Mouse (Mus musculus) thymus, postnatal 14 days (tissue): ENCODE results near the gene Gpr19.
A peak's percentile ranks its signal among the peaks of the same experiment; 100 is the strongest.

ENCODE experiments used
- DNase-seq: peaks from one replicate; pipeline ENCODE4 v3.0.0; 2021

Gpr19 gene

DNA sequence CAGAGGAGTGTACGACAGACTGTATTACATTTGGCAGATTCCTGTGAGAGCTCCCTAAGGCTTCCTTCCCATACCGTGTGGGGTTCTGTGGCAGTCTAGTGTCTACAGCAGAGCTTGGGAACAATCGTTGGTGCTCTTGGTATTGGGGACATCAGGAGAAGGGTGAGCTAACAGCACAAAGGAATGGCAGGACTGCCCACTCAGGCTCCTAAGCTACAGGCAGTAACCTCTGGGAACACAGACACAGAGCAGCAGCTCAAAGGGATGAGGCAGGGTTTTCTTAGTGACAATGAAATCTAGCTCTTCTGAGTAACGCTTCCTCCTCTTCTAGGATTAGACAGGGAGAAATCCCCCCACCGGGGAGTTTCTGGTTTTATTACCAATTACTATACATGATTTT, 11.4 kb downstream of the Gpr19 start:
- no peak for DNase-seq

DNA sequence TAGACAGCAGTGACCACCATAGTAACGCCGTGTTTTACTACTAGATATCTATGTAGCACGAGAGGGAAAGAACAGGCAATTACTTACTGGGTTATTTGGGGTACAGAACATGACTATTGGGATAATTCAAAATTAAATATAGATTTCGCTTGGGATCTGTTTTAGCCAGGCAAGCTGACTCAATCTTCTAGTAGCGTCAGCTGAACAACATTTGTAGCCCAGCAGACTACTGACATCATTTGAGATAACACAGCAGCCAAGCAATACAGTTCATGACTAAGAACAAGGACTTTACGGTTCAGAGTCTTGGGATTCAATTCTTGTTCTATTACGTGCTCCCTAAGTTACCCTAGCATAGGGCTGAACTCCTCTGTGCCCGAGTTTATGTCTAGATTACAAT, 11.9 kb downstream of the Gpr19 start:
- no peak for DNase-seq

DNA sequence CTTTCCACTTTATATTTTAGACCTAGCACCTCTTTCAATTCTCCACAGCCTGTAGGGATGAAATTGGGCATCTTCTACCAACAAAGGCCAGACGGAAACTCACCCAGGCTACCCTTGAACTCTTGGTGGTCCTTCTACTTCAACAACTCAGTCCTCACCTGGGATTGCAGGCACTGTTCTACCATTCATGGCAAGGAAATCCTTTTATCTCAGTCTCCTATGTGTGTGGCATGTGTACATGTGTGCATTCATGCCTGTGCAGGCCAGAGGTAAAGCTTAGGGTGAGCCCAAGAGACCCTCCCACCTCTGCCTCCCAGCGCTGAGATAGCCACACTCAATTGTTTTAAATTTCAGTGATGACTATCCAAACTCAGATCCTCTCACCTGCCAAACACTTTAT, 12.9 kb downstream of the Gpr19 start:
- no peak for DNase-seq

DNA sequence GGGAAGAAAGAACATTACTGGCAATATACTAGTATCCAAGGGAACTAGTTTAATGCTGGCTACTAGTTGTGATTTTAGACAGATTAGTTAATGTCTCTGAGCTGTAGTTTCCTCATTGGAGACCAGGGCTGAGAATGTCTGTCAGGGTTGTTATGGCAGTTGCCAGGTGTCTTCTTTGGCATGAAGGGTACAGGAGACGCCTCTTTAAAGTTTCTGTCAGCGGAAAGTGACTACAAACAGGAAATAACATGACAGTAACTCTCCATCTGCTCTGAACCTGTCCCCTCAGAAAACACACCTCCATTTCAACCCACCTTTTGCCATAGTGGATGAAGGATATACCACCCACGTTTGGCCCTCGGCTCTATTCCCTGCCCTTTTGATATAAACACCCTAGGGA, 14.7 kb downstream of the Gpr19 start:
- DNase-seq = peak; percentile 30

DNA sequence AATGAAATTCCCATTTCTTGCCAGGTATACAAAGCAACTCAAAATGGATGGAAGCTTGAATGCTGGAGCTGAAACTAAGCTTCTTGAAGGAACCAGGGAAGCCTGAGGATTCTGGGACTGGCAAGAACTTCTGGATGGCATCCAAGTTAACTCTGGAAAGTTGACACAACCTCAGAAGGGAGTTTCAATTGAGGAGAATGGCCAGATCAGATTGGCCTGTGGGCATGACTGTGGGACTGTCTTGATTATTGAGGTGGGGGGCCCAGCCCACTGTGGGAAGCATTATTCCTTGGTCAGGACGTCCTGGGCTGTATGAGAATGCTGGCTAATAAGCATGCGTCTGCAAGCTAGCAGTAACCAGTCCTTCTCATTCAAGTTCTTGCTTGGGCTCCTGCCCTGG, 18.3 kb downstream of the Gpr19 start:
- no peak for DNase-seq

GRCm38 (mm10) chr6:134879556-134879955, 18.8 kb downstream of the Gpr19 start:
- no peak for DNase-seq

GRCm38 (mm10) chr6:134877892-134878291, 20.5 kb downstream of the Gpr19 start:
- no peak for DNase-seq

- no peak for DNase-seq
Observed at GRCm38 (mm10) chr6:134877276-134877675, 21.1 kb downstream of the Gpr19 start.

DNA sequence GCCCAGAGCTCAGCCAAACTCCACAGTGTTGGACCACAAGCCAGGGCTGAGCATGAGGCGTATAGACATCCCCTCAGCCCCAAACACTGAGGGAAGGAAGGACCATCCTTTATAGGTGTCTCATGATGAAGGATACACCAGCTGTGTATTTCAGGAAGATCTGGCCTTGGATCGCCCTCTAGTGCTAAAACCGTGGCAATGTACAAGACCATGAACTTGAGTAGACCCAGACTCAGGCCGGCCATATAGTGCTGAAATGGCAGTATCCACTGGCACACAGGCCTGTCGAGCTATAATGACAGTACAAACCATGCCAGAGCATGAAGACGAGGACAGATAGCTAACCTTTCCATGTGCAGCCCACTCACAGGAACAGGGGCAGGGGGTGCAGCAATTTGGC, 21.6 kb downstream of the Gpr19 start:
- DNase-seq = peak; percentile 57

GRCm38 (mm10) chr6:134873018-134873417, 25.4 kb downstream of the Gpr19 start:
- DNase-seq = peak; percentile 40

GRCm38 (mm10) chr6:134872236-134872635, 26.1 kb downstream of the Gpr19 start:
- no peak for DNase-seq

GRCm38 (mm10) chr6:134870887-134871286, 27.5 kb downstream of the Gpr19 start:
- DNase-seq = no peak

DNA sequence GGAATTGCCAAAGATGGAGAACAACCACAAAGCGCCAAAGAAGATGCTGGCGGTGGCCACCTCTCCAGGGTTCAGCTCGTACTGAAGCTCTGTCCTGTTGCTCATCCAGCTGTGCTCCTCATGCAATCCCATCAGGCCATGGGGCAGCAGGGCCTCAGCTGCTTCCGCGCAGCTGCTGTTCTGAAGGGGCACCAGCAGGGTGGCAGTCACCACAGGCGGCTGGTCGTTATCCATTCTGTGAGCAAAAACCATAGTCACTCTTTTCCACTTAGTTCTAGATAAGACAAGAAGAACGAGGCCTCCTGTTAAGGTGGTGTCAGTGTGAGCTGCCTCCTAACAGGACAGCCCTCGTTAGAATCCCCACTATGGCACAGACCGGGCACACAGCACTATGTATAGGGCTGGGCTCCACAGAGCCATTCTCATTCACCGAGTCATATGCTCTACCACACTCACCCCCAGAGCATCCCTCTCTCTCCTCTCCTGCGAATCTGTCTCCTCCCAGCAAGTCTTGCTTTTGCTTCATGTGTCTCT, 28.1 kb downstream of the Gpr19 start:
- DNase-seq = no peak

GRCm38 (mm10) chr6:134867325-134867724, 31.1 kb downstream of the Gpr19 start:
- DNase-seq = no peak

DNA sequence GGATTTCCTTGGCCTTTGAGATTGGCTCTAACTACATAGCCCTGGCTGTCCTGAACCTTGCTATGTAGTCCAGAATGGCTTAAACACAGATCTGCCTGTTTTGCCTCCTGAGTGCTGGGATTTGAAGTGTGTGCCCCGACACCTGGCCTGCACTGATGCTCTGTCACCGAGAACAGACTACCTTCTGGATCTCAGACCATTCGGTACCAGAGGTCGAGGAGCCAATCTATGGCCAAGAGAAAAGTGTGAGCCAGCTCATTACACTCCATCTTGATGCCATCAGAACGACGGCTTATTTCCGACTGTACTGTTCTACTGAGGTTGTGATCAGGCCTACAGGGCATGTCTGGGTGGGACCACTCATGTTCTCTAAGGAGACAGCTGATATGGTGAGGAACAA, 32.3 kb downstream of the Gpr19 start:
- DNase-seq = no peak

DNA sequence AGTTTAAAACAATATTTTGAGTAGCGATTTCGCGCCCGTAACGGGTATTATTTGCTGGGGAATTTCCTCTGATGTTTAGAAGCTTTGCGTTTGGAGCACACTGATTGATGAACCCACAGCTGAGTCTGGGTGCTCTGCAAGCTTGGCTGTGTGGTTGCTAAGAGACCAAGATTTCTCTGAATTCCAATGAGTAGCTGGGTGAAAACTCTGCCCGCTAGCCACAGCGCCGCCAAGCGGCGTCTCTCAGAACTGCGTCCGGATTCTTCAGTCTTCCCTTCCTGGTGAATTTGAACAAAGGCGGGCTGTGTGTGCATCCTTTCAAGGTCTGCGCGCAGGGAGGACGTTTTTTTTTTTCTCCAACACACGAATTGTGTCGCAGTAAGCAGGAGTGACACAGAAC, 35.2 kb downstream of the Gpr19 start:
- DNase-seq = peak; percentile 96

DNA sequence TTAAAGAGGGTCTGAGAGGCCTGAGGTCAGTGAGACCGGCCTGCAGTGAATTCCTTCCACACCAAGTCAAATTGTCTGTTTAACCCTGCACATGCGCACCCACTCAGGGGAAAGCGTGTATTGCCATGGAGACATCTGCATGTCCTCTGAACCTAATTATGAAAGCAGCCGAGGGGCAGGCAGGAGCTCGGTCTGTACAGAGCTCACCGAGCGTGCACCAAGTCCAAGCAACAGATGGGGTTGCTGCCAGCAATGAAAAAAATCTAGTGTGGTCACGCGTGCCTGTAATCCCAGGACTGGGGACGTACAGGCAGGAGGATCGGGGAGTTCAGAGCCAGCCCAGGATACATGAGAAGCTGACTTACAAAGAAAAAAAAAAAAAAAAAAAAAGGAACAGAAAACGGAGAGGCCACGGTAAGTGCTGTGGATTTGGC, 35.7 kb downstream of the Gpr19 start:
- DNase-seq = no peak

DNA sequence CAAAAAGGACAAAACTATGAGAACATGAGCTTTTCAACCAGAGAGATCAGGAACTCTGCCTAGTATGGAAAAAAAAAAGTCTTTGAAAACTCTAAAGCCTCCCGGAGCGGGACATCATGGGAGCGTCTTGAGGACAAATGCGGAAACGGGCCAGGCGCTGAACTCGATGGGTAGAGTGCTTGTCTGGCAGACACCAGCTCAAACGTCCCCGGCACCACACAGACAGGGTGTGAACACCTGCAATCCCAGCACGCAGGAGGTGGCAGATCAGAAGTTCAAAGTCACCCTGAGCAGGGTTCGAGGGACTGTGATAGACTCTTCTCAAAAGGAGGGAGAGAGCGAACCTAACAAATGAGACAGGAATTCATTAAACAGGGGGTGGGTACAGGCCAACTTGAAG, 37.0 kb downstream of the Gpr19 start:
- no peak for DNase-seq

DNA sequence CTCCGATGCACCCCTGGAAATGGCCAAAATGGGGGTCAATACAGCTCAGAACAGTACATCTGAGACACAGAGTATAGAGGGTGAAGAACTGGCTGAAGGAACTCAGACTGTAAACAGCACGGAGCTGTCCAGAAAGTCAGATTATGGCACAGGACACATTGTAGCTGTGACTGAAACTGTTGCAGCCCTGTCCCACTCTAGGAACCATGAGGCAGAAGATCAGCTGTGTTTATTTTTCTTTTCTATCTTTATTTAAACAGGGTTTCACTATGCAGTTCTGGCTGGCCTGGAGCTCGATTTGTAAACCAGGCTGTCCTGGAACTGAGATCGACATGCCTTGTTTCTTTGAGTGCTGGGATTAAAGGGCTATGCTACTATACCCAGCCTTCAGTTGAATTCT, 38.1 kb downstream of the Gpr19 start:
- DNase-seq = no peak

DNA sequence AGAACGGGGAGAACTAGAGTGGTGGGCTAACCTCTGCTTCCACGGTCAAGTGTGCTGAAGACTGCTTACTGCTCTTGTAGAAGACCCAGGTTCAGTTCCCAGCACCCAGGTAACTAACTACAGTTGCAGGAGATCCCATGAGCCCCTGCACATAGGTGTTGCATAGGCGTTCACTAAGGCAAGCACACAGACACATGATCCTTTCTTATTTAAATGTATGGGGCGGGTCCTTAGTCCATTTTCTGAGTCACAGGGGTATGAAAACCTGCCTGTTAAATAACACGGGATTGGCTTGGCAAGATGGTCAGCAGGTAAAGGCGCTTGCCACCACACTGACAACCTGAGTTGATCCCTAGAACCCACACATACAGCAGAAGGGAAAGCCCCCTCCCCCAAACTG, 39.4 kb downstream of the Gpr19 start:
- DNase-seq = no peak

GRCm38 (mm10) chr6:134855926-134856325, 42.5 kb downstream of the Gpr19 start:
- no peak for DNase-seq

DNA sequence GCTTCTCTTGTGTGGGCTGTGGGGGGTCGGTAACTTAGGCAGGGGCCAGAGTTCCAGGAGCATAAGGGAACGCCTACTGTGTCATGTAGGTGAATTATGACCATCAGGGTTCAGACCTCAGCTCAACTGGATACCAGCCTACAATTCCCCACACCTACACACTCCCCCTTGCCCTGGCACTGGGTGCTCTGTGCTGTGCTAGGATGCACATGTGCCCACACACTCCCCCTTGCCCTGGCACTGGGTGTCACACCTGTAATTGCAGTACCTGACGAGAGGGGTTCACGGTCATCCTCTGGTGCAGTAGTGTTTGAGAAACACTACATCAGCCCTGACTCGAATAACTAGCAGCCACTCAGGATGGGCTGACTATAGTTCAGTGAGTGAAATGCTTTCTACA, 43.6 kb downstream of the Gpr19 start:
- DNase-seq = no peak

DNA sequence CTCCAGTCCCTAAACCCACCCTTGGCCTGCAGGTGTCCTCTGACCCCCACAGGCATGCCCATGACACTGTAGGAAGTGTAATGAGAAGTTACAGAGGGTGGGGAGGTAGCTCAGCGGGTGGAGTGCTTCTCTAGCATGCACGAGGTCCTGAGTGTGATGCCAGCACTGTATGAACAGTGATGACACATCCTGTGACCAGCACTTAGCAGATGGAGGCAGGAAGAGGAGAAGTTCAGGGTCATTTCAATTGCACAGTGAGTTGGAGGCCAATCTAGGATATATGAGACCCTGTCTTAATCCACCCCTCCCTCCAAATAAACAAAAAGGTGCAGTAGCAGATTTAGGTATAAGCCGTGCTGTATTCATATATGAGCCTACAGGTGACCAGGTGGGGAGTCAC, 48.4 kb downstream of the Gpr19 start:
- DNase-seq = no peak

GRCm38 (mm10) chr6:134849461-134849860, 48.9 kb downstream of the Gpr19 start:
- no peak for DNase-seq

DNA sequence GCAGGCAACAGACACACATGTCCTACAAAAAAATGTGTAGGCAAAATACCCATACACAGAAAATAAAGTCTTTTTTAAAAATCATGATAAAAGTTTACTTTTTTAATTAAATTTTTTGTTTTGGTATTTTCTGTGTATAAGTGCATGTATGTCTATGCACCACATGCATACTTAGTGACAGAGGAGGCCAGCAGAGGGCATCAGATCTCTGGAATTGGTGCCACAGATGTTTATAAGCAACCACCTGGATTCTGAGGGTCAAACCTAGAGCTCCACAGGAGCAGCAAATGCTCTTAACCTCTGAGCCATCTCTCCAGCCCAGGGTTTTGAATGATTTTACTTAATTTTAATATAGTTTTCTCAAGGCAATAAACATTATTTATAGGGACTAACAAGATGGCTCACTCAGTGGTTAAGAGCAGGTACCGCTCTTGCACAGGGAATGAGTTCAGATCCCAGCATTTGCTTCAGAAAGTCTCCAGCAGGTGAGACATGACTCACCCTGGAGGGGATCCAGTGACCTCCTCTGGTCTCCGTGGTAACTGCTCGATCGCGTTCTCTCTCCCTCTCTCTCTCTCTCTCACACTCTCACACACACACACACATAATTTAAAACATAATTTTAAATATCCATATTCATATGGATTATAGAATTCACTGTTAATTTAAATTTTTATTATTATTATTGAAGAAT, 50.0 kb downstream of the Gpr19 start:
- DNase-seq = peak; percentile 71
